Mouse (Mus musculus) CH12.LX (cell line): ENCODE results near the gene Trim31. TPM values are rescaled to one million over a fixed set of nuclear protein-coding genes. Genes with fewer than 3 reads are reported as not detected.

Experiments
- DNase-seq: peaks from one replicate; pipeline ENCODE4 v3.0.0-alpha.2; 2013; ENCODE audit errors: extremely low read depth
- H3K27ac ChIP-seq: 2 replicates; pipeline ENCODE4 v1.5.1; 2012; ENCODE audit warnings: low read depth, mild to moderate bottlenecking, control low read depth, moderate library complexity; ENCODE audit not compliant: insufficient read depth
- H3K27me3 ChIP-seq: replicated peaks from 2 replicates; pipeline ENCODE3; 2012; ENCODE audit warnings: inconsistent platforms
- H3K36me3 ChIP-seq, 2 experiments: replicated peaks in 1 of 2; 2 replicates each; pipeline versions ENCODE3 to v1.6.1; 2012; ENCODE audit warnings: inconsistent platforms in 1 of 2, low read length in 1 of 2, mild to moderate bottlenecking in 1 of 2, mixed read lengths in 1 of 2, moderate library complexity in 1 of 2; ENCODE audit not compliant: control insufficient read depth in 1 of 2, insufficient read depth in 1 of 2
- H3K4me1 ChIP-seq, 2 experiments: 2 replicates each; pipeline ENCODE4 v1.6.1; 2012; ENCODE audit warnings: inconsistent platforms in 1 of 2, moderate library complexity in 1 of 2; ENCODE audit not compliant: insufficient read depth in 2 of 2, control insufficient read depth in 1 of 2
- H3K4me2 ChIP-seq: 2 replicates; pipeline ENCODE4 v1.6.1; 2012; ENCODE audit warnings: low read depth, mild to moderate bottlenecking, control low read depth; ENCODE audit not compliant: poor library complexity, insufficient read depth, severe bottlenecking
- H3K4me3 ChIP-seq, 3 experiments: fragments of 150-350 bp in 1 of 3; sonication (generic) in 1 of 3; replicated peaks in 1 of 3; 2 replicates each; pipeline versions ENCODE3 to v1.5.1; 2011 to 2012; ENCODE audit warnings: low read depth in 2 of 3, low read length in 2 of 3, mild to moderate bottlenecking in 2 of 3, moderate library complexity in 2 of 3, control low read depth in 1 of 3, improper control_type of control experiment in 1 of 3, inconsistent platforms in 1 of 3, mixed read lengths in 1 of 3; ENCODE audit not compliant: poor library complexity in 1 of 3
- H3K79me2 ChIP-seq: replicated peaks from 2 replicates; pipeline ENCODE4 v1.6.1; 2012; ENCODE audit warnings: mild to moderate bottlenecking, moderate library complexity; ENCODE audit not compliant: control insufficient read depth, poor library complexity, insufficient read depth, severe bottlenecking; ENCODE audit errors: extremely low read depth
- H3K9ac ChIP-seq: 2 replicates; pipeline ENCODE4 v1.6.1; 2012; ENCODE audit warnings: low read depth, mild to moderate bottlenecking, control low read depth, moderate library complexity; ENCODE audit not compliant: insufficient read depth
- H3K9me3 ChIP-seq: replicated peaks from 2 replicates; pipeline ENCODE3; 2012; ENCODE audit warnings: low read length, inconsistent platforms, mixed read lengths
- CHD1 ChIP-seq: IDR thresholded peaks from 2 replicates; pipeline ENCODE4 v1.6.1; 2012; ENCODE audit warnings: low read depth, low read length, improper control_type of control experiment, inconsistent platforms
- CHD2 ChIP-seq: IDR thresholded peaks from 2 replicates; pipeline ENCODE4 v1.6.1; 2011; ENCODE audit warnings: low read length, improper control_type of control experiment
- ETS1 ChIP-seq: conservative IDR thresholded peaks from 2 replicates; pipeline ENCODE4 v1.6.1; 2012; ENCODE audit warnings: low read depth, mild to moderate bottlenecking, inconsistent platforms, low read length, improper control_type of control experiment, moderate library complexity
- GABPA ChIP-seq: IDR thresholded peaks from 2 replicates; pipeline ENCODE4 v1.6.1; 2012; ENCODE audit warnings: low read depth, low read length, improper control_type of control experiment, inconsistent platforms; ENCODE audit not compliant: insufficient replicate concordance
- IRF4 ChIP-seq: IDR thresholded peaks from 2 replicates; pipeline ENCODE4 v1.6.1; 2014; ENCODE audit warnings: low read depth, mild to moderate bottlenecking, inconsistent platforms, low read length, improper control_type of control experiment
- JUN ChIP-seq: IDR thresholded peaks from 2 replicates; pipeline ENCODE4 v1.6.1; 2011; ENCODE audit warnings: low read depth, mild to moderate bottlenecking, low read length, improper control_type of control experiment, moderate library complexity; ENCODE audit not compliant: insufficient read depth
- JUND ChIP-seq: conservative IDR thresholded peaks from 2 replicates; pipeline ENCODE4 v1.6.1; 2011; ENCODE audit warnings: low read depth, low read length, improper control_type of control experiment
- MAZ ChIP-seq: IDR thresholded peaks from 2 replicates; pipeline ENCODE4 v1.6.1; 2012; ENCODE audit warnings: low read depth, mild to moderate bottlenecking, inconsistent platforms, low read length, improper control_type of control experiment, moderate library complexity
- MEF2A ChIP-seq: IDR thresholded peaks from 2 replicates; pipeline ENCODE4 v1.6.1; 2014; ENCODE audit warnings: low read depth, mild to moderate bottlenecking, inconsistent platforms, low read length, improper control_type of control experiment, borderline replicate concordance
- MXI1 ChIP-seq: IDR thresholded peaks from 2 replicates; pipeline ENCODE4 v1.6.1; 2011; ENCODE audit warnings: mild to moderate bottlenecking, low read depth, low read length, improper control_type of control experiment
- RAD21 ChIP-seq: IDR thresholded peaks from 2 replicates; pipeline ENCODE4 v1.6.1; 2011; ENCODE audit warnings: low read depth, mild to moderate bottlenecking, low read length, improper control_type of control experiment, moderate library complexity
- RCOR1 ChIP-seq: conservative IDR thresholded peaks from 2 replicates; pipeline ENCODE4 v1.6.1; 2012; ENCODE audit warnings: low read depth, mild to moderate bottlenecking, inconsistent platforms, low read length, improper control_type of control experiment
- TBP ChIP-seq: conservative IDR thresholded peaks from 2 replicates; pipeline ENCODE4 v1.6.1; 2011; ENCODE audit warnings: low read depth, low read length, improper control_type of control experiment
- USF1 ChIP-seq: IDR thresholded peaks from 2 replicates; pipeline ENCODE4 v1.6.1; 2014; ENCODE audit warnings: low read depth, mild to moderate bottlenecking, inconsistent platforms, low read length, improper control_type of control experiment
- USF2 ChIP-seq: conservative IDR thresholded peaks from 2 replicates; pipeline ENCODE4 v1.6.1; 2011; ENCODE audit warnings: low read depth, low read length, improper control_type of control experiment
- ZKSCAN1 ChIP-seq: IDR thresholded peaks from 2 replicates; pipeline ENCODE4 v1.6.1; 2012; ENCODE audit warnings: low read depth, inconsistent platforms, low read length, improper control_type of control experiment, borderline replicate concordance
- ZNF384 ChIP-seq: IDR thresholded peaks from 2 replicates; pipeline ENCODE4 v1.6.1; 2012; ENCODE audit warnings: low read depth, low read length, improper control_type of control experiment, inconsistent platforms
- dilution Hi-C: fragments of 300-500 bp; cut with MboI; formaldehyde crosslinking; loops from 2 replicates; pipeline ENCODE4 v1.14.3; 2020; ENCODE audit warnings: low sequenced_read_pairs; ENCODE audit not compliant: extremely low pct_unique_long_range_greater_than_20kb, extremely low pct_ligation_motif_present
- in situ Hi-C: fragments of 300-500 bp; cut with MboI; formaldehyde crosslinking; loops from 3 replicates; pipeline ENCODE4 v1.14.3; 2019; ENCODE audit warnings: low sequenced_read_pairs, low pct_ligation_motif_present, low pct_unique_long_range_greater_than_20kb, mixed read lengths
- polyA plus RNA-seq: library from polyadenylated mRNA; unstranded; fragments of >175 nt; gene quantifications from 2 replicates; pipeline ENCODE4 v1.2.1, GENCODE M21; 2012; ENCODE audit warnings: low read depth; ENCODE audit not compliant: insufficient read length
- total RNA-seq, 2 experiments: library from RNA; depleted of rRNA; stranded (reverse); fragments of 300-350 nt in 1 of 2; fragments of >200 nt in 1 of 2; gene quantifications; 2 replicates each; pipeline ENCODE4 v1.2.3; 2012 to 2014

Trim31 gene
- total and polyA plus RNA-seq, 3 experiments = not detected

GRCm38 (mm10) chr17:36920239-36920638, 22.3 kb downstream of the Trim31 start:
- H3K9me3 ChIP-seq = no peaks in the 10 kb centered on the region
- dilution Hi-C loops = no loop called here
- no peak overlapping the region for H3K9ac ChIP-seq
- H3K27ac ChIP-seq = no peak overlapping the region
- H3K4me3 ChIP-seq = no peak overlapping the region
- in situ Hi-C loops = no loop called here
- H3K4me2 ChIP-seq = no peak overlapping the region
- H3K27me3 ChIP-seq = peaks cover 6% of the 10 kb centered on the region
- H3K4me1 ChIP-seq = no peaks in the 10 kb centered on the region
- no peak for TF ChIP-seq MXI1
- TF ChIP-seq TBP = no peak
- no peak for TF ChIP-seq CHD1
- H3K36me3 ChIP-seq = no peaks in the 10 kb centered on the region
- DNase-seq = no peak
- H3K79me2 ChIP-seq = no peaks in the 10 kb centered on the region

DNA sequence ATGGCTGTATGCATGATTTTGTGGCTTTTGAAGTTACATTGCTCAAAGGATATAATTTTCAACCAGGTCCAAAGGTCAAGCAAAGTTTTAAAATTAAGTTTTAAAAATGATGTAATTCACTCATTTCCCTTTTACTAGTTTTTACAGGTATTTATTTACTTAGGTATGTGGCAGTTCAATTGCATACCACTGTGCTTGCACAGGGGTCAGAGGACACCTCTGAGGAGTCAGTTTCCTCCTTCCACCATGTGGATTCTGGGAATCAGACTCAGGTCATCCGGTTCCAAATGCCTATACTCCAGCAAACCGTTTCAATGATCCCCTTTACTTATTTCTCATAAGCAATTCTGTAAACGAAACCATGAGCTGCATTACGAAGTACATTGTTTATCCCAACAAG, 24.8 kb downstream of the Trim31 start:
- TF ChIP-seq RCOR1 (no peak), CHD2 (no peak), JUND (no peak), IRF4 (no peak), RAD21 (no peak), MXI1 (no peak), ZNF384 (no peak), MAZ (no peak), JUN (no peak), ZKSCAN1 (no peak), GABPA (no peak), USF1 (no peak)
- Histone ChIP-seq H3K27ac (no peak overlapping the region), H3K4me1 (no peaks in the 10 kb centered on the region), H3K9ac (no peak overlapping the region), H3K9me3 (no peaks in the 10 kb centered on the region), H3K4me3 (no peak overlapping the region), H3K36me3 (no peaks in the 10 kb centered on the region), H3K4me2 (no peak overlapping the region; the same call in 1 of the 2 replicates), H3K79me2 (no peaks in the 10 kb centered on the region), H3K27me3 (peaks cover 13% of the 10 kb centered on the region)
- in situ Hi-C loops = no loop called here
- no peak for DNase-seq
- dilution Hi-C loops = no loop called here

DNA sequence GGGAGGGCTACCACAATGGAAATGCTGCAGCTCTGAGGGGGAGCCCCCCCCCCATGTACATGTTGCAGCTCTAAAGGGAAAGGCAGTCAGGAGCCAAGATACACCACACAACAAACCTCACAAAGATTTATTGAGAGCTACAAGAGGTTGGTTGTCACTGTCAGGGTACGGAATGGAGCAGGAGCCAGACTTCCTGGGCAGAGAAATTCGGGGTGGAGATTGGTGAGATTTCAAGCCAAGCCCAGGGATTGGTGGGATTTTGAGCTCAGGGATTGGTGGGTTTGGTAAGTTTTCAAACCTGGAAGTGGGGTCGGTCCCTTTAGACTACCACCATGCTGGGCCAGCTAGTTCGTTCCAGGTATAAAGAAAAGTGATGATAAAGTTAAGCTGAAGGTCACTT, 25.6 kb downstream of the Trim31 start:
- Histone ChIP-seq H3K27me3 (peaks cover 15% of the 10 kb centered on the region), H3K79me2 (no peaks in the 10 kb centered on the region), H3K27ac (no peak overlapping the region), H3K36me3 (no peaks in the 10 kb centered on the region), H3K9ac (no peak overlapping the region), H3K4me1 (no peaks in the 10 kb centered on the region), H3K4me2 (no peak overlapping the region), H3K4me3 (no peak overlapping the region), H3K9me3 (no peaks in the 10 kb centered on the region)
- TF ChIP-seq ETS1 (no peak), MEF2A (no peak), ZKSCAN1 (no peak), USF2 (no peak), IRF4 (no peak)
- in situ Hi-C loops (no loop called here), dilution Hi-C loops (no loop called here)
- no peak for DNase-seq
